Mouse (Mus musculus) forebrain, embryonic 13.5 days (tissue): ENCODE measurements around the gene Gm48552. TPM values are rescaled to one million over a fixed set of nuclear protein-coding genes. Genes with fewer than 3 reads are reported as not detected.
A peak's percentile ranks its signal among the peaks of the same experiment; 100 is the strongest.

Experiments
- ATAC-seq: fragments of 200-750 bp; cut with Nextera tagmentation; 2 replicates; pipeline ENCODE4 v1.8.0; 2017
- H3K27ac ChIP-seq: fragments of 300-500 bp; sonication (generic); 2 replicates; pipeline ENCODE4 v1.5.1; 2015; ENCODE audit warnings: inconsistent platforms, mild to moderate bottlenecking, moderate library complexity
- H3K27me3 ChIP-seq: fragments of 300-500 bp; sonication (generic); 2 replicates; pipeline ENCODE4 v1.6.1; 2015; ENCODE audit warnings: mild to moderate bottlenecking, inconsistent platforms
- H3K36me3 ChIP-seq: fragments of 300-500 bp; sonication (generic); 2 replicates; pipeline ENCODE4 v1.6.1; 2015; ENCODE audit warnings: mild to moderate bottlenecking, inconsistent platforms; ENCODE audit not compliant: poor library complexity, severe bottlenecking
- H3K4me1 ChIP-seq: fragments of 300-500 bp; sonication (generic); 2 replicates; pipeline ENCODE4 v1.6.1; 2015; ENCODE audit warnings: inconsistent platforms
- H3K4me2 ChIP-seq: fragments of 300-500 bp; sonication (generic); 2 replicates; pipeline ENCODE4 v1.6.1; 2015; ENCODE audit warnings: inconsistent platforms, mild to moderate bottlenecking, moderate library complexity
- H3K4me3 ChIP-seq: fragments of 300-500 bp; sonication (generic); 2 replicates; pipeline ENCODE4 v1.5.1; 2015; ENCODE audit warnings: mild to moderate bottlenecking, inconsistent platforms
- H3K9ac ChIP-seq: fragments of 300-500 bp; sonication (generic); 2 replicates; pipeline ENCODE4 v1.6.1; 2015; ENCODE audit warnings: mild to moderate bottlenecking, inconsistent platforms
- H3K9me3 ChIP-seq: fragments of 300-500 bp; sonication (generic); replicated peaks from 2 replicates; pipeline ENCODE4 v1.6.1; 2016; ENCODE audit warnings: inconsistent platforms
- WGBS: fragments of 180-500 bp; shearing (Covaris S2); methylation state at CpG from one replicate; pipeline ENCODE4 v1.1.7; 2015; 5-methylcytosine and 5-hydroxymethylcytosine counted together
- polyA plus RNA-seq: library from polyadenylated mRNA; unstranded; fragments of >200 nt; fragmentation: Nextera tagmentation; extraction: Ambion mirVana; gene quantifications from 2 replicates; pipeline ENCODE4 v1.2.1, GENCODE M21; 2015

The Gm48552 gene
- polyA plus RNA-seq, 1 experiment from 2014 or later, result 2.3 TPM

GRCm38 (mm10) chr10:81426897-81427296 is 38.1 kb downstream of the Gm48552 start:
- Histone ChIP-seq H3K4me3 (peak overlapping the region; percentile 44), H3K9ac (peak overlapping the region; percentile 66), H3K27ac (no peak overlapping the region), H3K4me2 (peak overlapping the region; percentile 72), H3K27me3 (peaks cover 54% of the 10 kb centered on the region), H3K36me3 (no peaks in the 10 kb centered on the region), H3K4me1 (peaks cover 54% of the 10 kb centered on the region), H3K9me3 (no peaks in the 10 kb centered on the region)
- under 1% methylated on average over 19 of the region's 38 CpGs for whole genome bisulfite sequencing
- ATAC-seq, result no peak

DNA sequence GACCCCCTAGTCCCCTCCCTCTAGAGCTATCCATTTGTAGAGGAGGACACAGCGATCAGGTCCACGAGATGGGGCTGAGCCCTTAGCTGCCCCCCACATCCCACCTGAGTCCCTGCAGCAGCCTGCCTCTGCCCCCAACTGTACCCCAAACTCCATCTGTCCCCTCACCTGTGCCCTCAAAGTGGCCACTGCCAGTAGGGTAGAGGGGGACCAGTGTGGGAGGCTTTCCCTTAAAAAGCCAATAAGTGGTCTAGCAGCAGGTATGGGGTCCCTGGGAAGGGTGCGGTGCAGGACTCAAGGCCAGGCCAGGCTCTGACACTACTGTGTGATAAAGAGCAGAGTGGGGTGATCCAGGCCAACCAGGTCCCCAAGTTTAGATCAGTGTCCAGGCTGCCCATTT is 38.5 kb downstream of the Gm48552 start:
- Histone ChIP-seq H3K4me3 (peak overlapping the region; percentile 44), H3K9me3 (no peaks in the 10 kb centered on the region), H3K4me1 (peaks cover 56% of the 10 kb centered on the region), H3K27me3 (peaks cover 52% of the 10 kb centered on the region), H3K4me2 (peak overlapping the region; percentile 72), H3K36me3 (no peaks in the 10 kb centered on the region), H3K9ac (peak overlapping the region; percentile 66; the same call in 1 of the 2 replicates), H3K27ac (no peak overlapping the region)
- no peak for ATAC-seq
- 30% methylated on average over 3 of the region's 3 CpGs for WGBS

DNA sequence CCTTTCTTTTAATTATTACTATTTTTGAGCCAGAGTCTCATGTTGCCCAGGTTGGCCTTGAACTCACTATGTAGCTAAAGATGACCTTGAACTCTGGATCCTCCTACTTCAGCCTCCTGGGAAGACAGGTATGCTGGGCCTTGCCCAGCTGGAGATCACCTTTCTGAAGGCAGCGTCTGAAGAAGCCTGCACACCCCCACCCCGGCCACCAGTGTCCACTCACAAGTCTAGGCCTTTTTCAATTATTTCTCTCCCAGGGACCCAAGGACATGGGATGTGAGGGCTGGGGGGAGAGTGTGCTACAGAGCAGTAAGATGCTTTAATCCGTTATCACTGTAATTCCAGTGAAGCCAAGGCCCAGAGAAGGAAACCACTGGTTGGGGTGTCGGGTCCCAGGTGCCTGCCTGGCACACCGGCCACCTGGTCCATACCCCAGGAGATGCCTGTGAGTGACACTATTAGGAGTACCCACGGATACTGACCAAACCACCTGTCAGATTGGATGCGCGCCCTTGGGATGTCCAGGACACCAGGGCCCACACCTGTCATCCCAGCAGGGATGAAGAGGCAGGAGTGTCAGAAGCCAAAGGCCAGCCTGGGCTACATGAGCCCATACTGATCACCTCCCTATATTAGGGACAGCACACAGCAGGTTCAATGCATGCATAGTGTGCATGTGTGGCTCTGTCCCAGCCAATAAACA is 39.1 kb downstream of the Gm48552 start:
- 75% methylated on average over 8 of the region's 8 CpGs for WGBS
- H3K4me1 ChIP-seq, result peaks cover 60% of the 10 kb centered on the region

GRCm38 (mm10) chr10:81428507-81428870 is 39.7 kb downstream of the Gm48552 start:
- H3K4me2 ChIP-seq, result no peak overlapping the region; the same call in 1 of the 2 replicates
- no peak for ATAC-seq
- H3K9me3 ChIP-seq, result no peaks in the 10 kb centered on the region
- H3K4me3 ChIP-seq, result peak overlapping the region; percentile 1; the same call in 1 of the 2 replicates
- no peaks in the 10 kb centered on the region for H3K36me3 ChIP-seq
- peaks cover 46% of the 10 kb centered on the region for H3K27me3 ChIP-seq
- no peak overlapping the region for H3K9ac ChIP-seq
- H3K27ac ChIP-seq, result no peak overlapping the region
- 90% methylated on average over 7 of the region's 7 CpGs for WGBS
- peaks cover 65% of the 10 kb centered on the region for H3K4me1 ChIP-seq

More for the DNA sequence above, 39.1 kb downstream of the Gm48552 start:
- Histone ChIP-seq H3K27ac (no peak overlapping the region), H3K36me3 (no peaks in the 10 kb centered on the region), H3K9me3 (no peaks in the 10 kb centered on the region), H3K9ac (no peak overlapping the region), H3K4me2 (no peak overlapping the region; the same call in 1 of the 2 replicates), H3K27me3 (peaks cover 47% of the 10 kb centered on the region), H3K4me3 (peak overlapping the region; percentile 1; the same call in 1 of the 2 replicates)
- no peak for ATAC-seq

DNA sequence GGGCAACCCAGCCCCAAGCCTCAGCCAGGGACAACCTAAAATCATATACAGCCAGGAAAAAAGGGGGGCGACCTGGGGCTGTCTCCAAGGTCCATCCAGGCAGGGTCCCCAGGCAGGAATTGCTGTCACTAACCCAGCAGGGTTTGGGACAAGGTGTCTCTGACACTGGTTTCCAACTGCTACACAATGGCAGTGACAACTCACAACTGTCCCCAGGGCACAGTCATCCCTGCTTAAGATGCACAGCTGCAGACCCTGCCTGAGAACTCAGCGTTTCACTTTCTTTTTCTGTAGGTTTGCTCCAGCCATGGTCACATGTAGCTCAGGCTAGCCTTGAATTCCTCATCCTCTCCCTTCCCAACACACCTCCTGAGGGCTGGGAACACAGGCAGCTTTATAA is 40.3 kb downstream of the Gm48552 start:
- ATAC-seq, result no peak
- Histone ChIP-seq H3K4me2 (peak overlapping the region; percentile 90), H3K36me3 (no peaks in the 10 kb centered on the region), H3K27ac (no peak overlapping the region; the same call in 1 of the 2 replicates), H3K9ac (no peak overlapping the region), H3K9me3 (no peaks in the 10 kb centered on the region), H3K4me1 (peaks cover 66% of the 10 kb centered on the region), H3K4me3 (0 out of 2 replicates have a peak overlapping the region, but pooled peaks have one; percentile 74), H3K27me3 (peaks cover 40% of the 10 kb centered on the region)
- WGBS, result 16% methylated on average over 2 of the region's 2 CpGs

DNA sequence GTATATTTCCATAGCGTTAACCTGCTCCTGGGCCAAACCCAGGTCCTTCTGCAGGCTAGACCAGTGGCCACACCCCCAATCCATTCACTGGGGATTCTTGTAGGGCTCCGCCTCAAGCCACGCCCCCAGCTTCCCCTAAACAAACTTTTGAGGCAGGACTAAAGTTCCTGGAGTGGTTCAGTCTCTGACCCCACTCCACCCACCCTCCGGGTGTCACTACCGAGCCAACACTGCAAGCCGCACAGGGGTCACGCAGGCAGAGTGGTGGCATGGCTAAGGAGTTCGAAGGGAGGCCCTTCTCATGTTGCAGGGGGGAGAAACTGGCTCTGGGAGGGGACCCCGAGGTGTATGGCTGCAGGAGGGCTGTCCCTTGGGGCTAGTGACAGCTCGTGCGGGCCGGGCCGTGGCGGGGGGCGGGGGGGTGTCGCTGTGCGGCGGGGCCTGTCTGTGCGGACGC is 40.8 kb downstream of the Gm48552 start:
- peaks cover 62% of the 10 kb centered on the region for H3K4me1 ChIP-seq
- no peaks in the 10 kb centered on the region for H3K36me3 ChIP-seq
- peak overlapping the region; percentile 85 for H3K9ac ChIP-seq
- ATAC-seq, result peak; percentile 11
- peaks cover 35% of the 10 kb centered on the region for H3K27me3 ChIP-seq
- H3K27ac ChIP-seq, result peak overlapping the region; percentile 92
- no peaks in the 10 kb centered on the region for H3K9me3 ChIP-seq
- peak overlapping the region; percentile 90 for H3K4me2 ChIP-seq
- peak overlapping the region; percentile 74 for H3K4me3 ChIP-seq
- 0% methylated on average over 20 of the region's 20 CpGs for WGBS

DNA sequence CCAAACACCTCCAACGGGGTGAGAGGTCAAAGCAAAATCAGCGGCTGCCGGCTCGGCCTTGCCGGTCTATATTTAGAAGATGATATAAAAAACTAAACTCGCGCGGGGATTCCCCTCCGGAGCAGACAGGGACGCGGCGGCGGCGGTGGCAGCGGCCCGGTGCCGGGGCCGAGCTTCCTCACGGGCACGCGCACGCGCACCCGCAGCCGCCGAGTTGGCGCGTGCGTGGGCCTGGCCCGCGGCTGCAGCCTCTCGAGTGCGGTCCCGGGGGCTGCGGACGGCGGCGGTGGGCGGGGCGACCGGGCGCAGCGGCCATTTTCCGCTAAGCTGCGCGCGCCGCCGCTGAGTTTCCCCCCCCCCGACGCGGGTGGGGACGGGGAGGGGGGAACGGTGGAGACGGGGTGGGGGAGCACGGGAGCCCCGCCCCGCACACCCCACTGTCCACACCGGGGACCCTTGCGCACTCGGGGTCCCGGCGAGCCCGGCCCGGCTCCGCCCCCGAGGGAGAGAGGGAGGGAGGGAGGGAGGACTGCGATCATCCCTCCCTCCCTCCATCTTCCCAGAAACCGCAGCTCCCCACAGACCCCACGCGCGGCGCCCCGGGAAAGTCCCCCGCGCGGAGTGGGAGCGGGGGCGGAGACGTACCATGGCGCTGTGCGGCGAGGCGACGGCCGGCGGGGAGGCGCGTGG is 41.5 kb downstream of the Gm48552 start:
- Histone ChIP-seq H3K36me3 (no peaks in the 10 kb centered on the region), H3K27me3 (peaks cover 28% of the 10 kb centered on the region), H3K27ac (peak overlapping the region; percentile 92), H3K9me3 (no peaks in the 10 kb centered on the region), H3K4me3 (peak overlapping the region; percentile 74), H3K4me1 (peaks cover 62% of the 10 kb centered on the region), H3K9ac (peak overlapping the region; percentile 85), H3K4me2 (peak overlapping the region; percentile 90)
- peak; percentile 14; the same call in 1 of the 2 replicates for ATAC-seq
- under 1% methylated on average over 63 of the region's 89 CpGs for WGBS

GRCm38 (mm10) chr10:81430831-81431525 is 42.2 kb downstream of the Gm48552 start:
- peak; percentile 12 for ATAC-seq
- Histone ChIP-seq H3K4me1 (peaks cover 62% of the 10 kb centered on the region), H3K9me3 (no peaks in the 10 kb centered on the region), H3K27ac (peak overlapping the region; percentile 92), H3K27me3 (peaks cover 22% of the 10 kb centered on the region), H3K4me3 (peak overlapping the region; percentile 74), H3K36me3 (no peaks in the 10 kb centered on the region), H3K4me2 (peak overlapping the region; percentile 90), H3K9ac (peak overlapping the region; percentile 85)
- WGBS, result under 1% methylated on average over 45 of the region's 70 CpGs

DNA sequence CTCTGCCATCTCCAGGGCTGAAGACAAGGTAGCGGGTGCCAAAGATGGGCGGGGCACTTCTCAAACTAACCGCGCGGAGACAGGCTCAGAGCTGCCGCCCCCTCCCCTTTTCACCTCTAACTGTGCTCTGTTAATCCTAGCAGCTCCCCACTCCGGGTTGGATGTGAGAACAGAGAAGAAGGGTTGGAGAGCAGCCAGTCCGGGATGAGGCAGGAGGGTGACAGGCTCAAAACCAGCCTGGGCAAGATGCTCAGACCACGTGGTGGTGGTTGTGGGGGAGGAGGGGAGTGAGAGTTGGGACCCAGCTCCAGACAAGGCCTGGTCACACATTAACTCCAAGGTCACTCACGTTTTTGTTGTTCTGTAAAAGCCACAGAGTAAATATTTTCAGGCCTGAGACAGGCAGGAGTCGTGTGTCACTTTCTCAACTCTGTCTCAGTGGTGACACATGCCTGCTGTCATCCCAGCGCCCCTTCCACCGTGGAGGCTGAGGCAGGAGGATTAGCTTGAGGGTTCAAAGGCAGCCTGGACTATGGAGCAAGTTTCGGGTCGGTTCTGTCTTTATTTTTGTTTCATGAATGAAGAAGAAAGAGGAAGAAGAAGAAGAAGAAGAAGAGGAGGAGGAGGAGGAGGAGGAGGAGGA is 42.8 kb downstream of the Gm48552 start:
- H3K4me3 ChIP-seq, result peak overlapping the region; percentile 74
- peak overlapping the region; percentile 90 for H3K4me2 ChIP-seq
- 14% methylated on average over 15 of the region's 15 CpGs for WGBS
- no peaks in the 10 kb centered on the region for H3K36me3 ChIP-seq
- H3K4me1 ChIP-seq, result peaks cover 56% of the 10 kb centered on the region
- H3K27me3 ChIP-seq, result peaks cover 19% of the 10 kb centered on the region
- H3K9ac ChIP-seq, result peak overlapping the region; percentile 85
- no peaks in the 10 kb centered on the region for H3K9me3 ChIP-seq
- peak; percentile 7 for ATAC-seq
- peak overlapping the region; percentile 92 for H3K27ac ChIP-seq

GRCm38 (mm10) chr10:81432169-81432867 is 43.5 kb downstream of the Gm48552 start:
- Histone ChIP-seq H3K27ac (peak overlapping the region; percentile 19; the same call in 1 of the 2 replicates), H3K4me1 (peaks cover 49% of the 10 kb centered on the region), H3K4me2 (peak overlapping the region; percentile 58), H3K9ac (no peak overlapping the region), H3K9me3 (no peaks in the 10 kb centered on the region), H3K36me3 (no peaks in the 10 kb centered on the region), H3K27me3 (peaks cover 13% of the 10 kb centered on the region), H3K4me3 (peak overlapping the region; percentile 23; the same call in 1 of the 2 replicates)
- WGBS, result 61% methylated on average over 21 of the region's 21 CpGs
- peak; percentile 0 for ATAC-seq

GRCm38 (mm10) chr10:81432868-81433262 is 44.1 kb downstream of the Gm48552 start:
- WGBS, result 3% methylated on average over 17 of the region's 17 CpGs
- H3K9me3 ChIP-seq, result no peaks in the 10 kb centered on the region
- peaks cover 49% of the 10 kb centered on the region for H3K4me1 ChIP-seq
- H3K27ac ChIP-seq, result peak overlapping the region; percentile 28; the same call in 1 of the 2 replicates
- H3K4me3 ChIP-seq, result peak overlapping the region; percentile 23
- peaks cover 7% of the 10 kb centered on the region for H3K27me3 ChIP-seq
- no peaks in the 10 kb centered on the region for H3K36me3 ChIP-seq
- peak; percentile 88 for ATAC-seq
- H3K9ac ChIP-seq, result no peak overlapping the region
- H3K4me2 ChIP-seq, result peak overlapping the region; percentile 58
